Mouse (Mus musculus) bone marrow macrophage, adult 2 months (primary cell): ENCODE data around the gene Cemip2.

Source experiments
- CTCF ChIP-seq: IDR thresholded peaks from 2 replicates; pipeline ENCODE4 v1.5.1; 2012; ENCODE audit warnings: low read depth, mild to moderate bottlenecking, low read length, moderate library complexity
- POLR2A ChIP-seq: IDR thresholded peaks from 2 replicates; pipeline ENCODE4 v1.6.1; 2012; ENCODE audit warnings: mild to moderate bottlenecking, low read depth, low read length, borderline replicate concordance

- TF ChIP-seq CTCF (no peak), POLR2A (no peak)
These were observed 45.0 kb upstream of the Cemip2 start for GRCm38 (mm10) chr19:21733176-21733575.
